Mouse (Mus musculus) embryonic stem cell, embryonic (primary cell): ENCODE data around the gene Rag1.

Source experiments
- CTCF ChIA-PET, 4 experiments: fragments of 300-600 bp in 2 of 4; fragments of 350-600 bp in 2 of 4; sonication (Branson Sonifier 250); formaldehyde crosslinking; loops; one replicate each; lab custom pipeline; 2022; ENCODE audit warnings: inconsistent platforms in 2 of 4; lab: Charles Lee
- POLR2A ChIA-PET, 4 experiments: fragments of 300-600 bp in 2 of 4; fragments of 350-600 bp in 2 of 4; sonication (Branson Sonifier 250); formaldehyde crosslinking; loops; one replicate each; lab custom pipeline; 2022; ENCODE audit warnings: antibody characterized with exemption in 4 of 4, inconsistent platforms in 1 of 4; lab: Charles Lee

Gene Rag1

GRCm38 (mm10) chr2:101652204-101652920 is 3.1 kb upstream of the Rag1 start:
- CTCF ChIA-PET: interaction anchor here (0.5 to 1.4 kb wide), 27 partner anchors 9 to 1229 kb away, joined by 3 to 23 read pairs (median 3); no protein-coding TSS in a partner anchor
- POLR2A ChIA-PET: interaction anchor here in 1 of 4 experiments (0.6 kb wide), 1 partner anchor 115 kb away, joined by 3 read pairs; no protein-coding TSS in a partner anchor

- CTCF ChIA-PET: no interaction called here
Observed at GRCm38 (mm10) chr2:101650446-101650845, 1.1 kb upstream of the Rag1 start.

GRCm38 (mm10) chr2:101648361-101648760 is 940 bp downstream of the Rag1 start:
- ChIA-PET CTCF (no interaction called here), POLR2A (interaction anchor here in 1 of 4 experiments (1.5 kb wide), 1 partner anchor 48 kb away, joined by 3 read pairs; no protein-coding TSS in a partner anchor)

More at GRCm38 (mm10) chr2:101650446-101650845, 1.1 kb upstream of the Rag1 start:
- POLR2A ChIA-PET: interaction anchor here in 1 of 4 experiments (0.7 kb wide), 1 partner anchor 424 kb away, joined by 3 read pairs; no protein-coding TSS in a partner anchor

GRCm38 (mm10) chr2:101645841-101646240 is 3.5 kb downstream of the Rag1 start:
- ChIA-PET POLR2A (interaction anchor here in 1 of 4 experiments (0.6 kb wide), 1 partner anchor 235 kb away, joined by 3 read pairs; no protein-coding TSS in a partner anchor), CTCF (interaction anchor here in 2 of 4 experiments (0.7 to 1.4 kb wide), 2 partner anchors 155 to 173 kb away, joined by 3 to 5 read pairs; no protein-coding TSS in a partner anchor)

- ChIA-PET CTCF (interaction anchor here in 1 of 4 experiments (1.0 kb wide), 1 partner anchor 13 kb away, joined by 3 read pairs; no protein-coding TSS in a partner anchor), POLR2A (no interaction called here)
Observed at GRCm38 (mm10) chr2:101639840-101640350, 9.4 kb downstream of the Rag1 start.

GRCm38 (mm10) chr2:101638979-101639839 is 10.1 kb downstream of the Rag1 start:
- ChIA-PET CTCF (no interaction called here), POLR2A (no interaction called here)

GRCm38 (mm10) chr2:101628297-101629236 is 20.7 kb downstream of the Rag1 start:
- POLR2A ChIA-PET: interaction anchor here in 3 of 4 experiments (0.6 to 1.4 kb wide), 5 partner anchors 10 to 1724 kb away, joined by 3 to 5 read pairs (median 3); partner anchors contain the start of genes Commd9 (in 1 of the 3) and Ldlrad3 (in 1 of the 3)
- CTCF ChIA-PET: interaction anchor here in 3 of 4 experiments (0.6 to 1.4 kb wide), 6 partner anchors 9 to 491 kb away, joined by 3 to 12 read pairs (median 4); partner anchors contain the start of gene Traf6 (in 1 of the 3)

- ChIA-PET POLR2A (no interaction called here), CTCF (no interaction called here)
Observed at GRCm38 (mm10) chr2:101627227-101627626, 22.1 kb downstream of the Rag1 start.

GRCm38 (mm10) chr2:101624526-101624925 is 24.8 kb downstream of the Rag1 start, which contains the start of gene Rag2:
Gene Rag2 (plus strand): TSS chr2:101624718.
- ChIA-PET POLR2A (interaction anchor here in 1 of 4 experiments (1.1 kb wide), 1 partner anchor 13 kb away, joined by 3 read pairs; no protein-coding TSS in a partner anchor), CTCF (no interaction called here)

- ChIA-PET CTCF (interaction anchor here in 1 of 4 experiments (1.0 kb wide), 1 partner anchor 29 kb away, joined by 3 read pairs; no protein-coding TSS in a partner anchor), POLR2A (interaction anchor here in 1 of 4 experiments (1.1 kb wide), 1 partner anchor 12 kb away, joined by 3 read pairs; no protein-coding TSS in a partner anchor)
Observed at GRCm38 (mm10) chr2:101624011-101624410, 25.3 kb downstream of the Rag1 start.

GRCm38 (mm10) chr2:101623042-101623441 is 26.3 kb downstream of the Rag1 start:
- POLR2A ChIA-PET: no interaction called here
- CTCF ChIA-PET: interaction anchor here in 1 of 4 experiments (0.6 kb wide), 1 partner anchor 11 kb away, joined by 3 read pairs; no protein-coding TSS in a partner anchor

- CTCF ChIA-PET: interaction anchor here in 1 of 4 experiments (0.6 kb wide), 1 partner anchor 575 kb away, joined by 4 read pairs; no protein-coding TSS in a partner anchor
- POLR2A ChIA-PET: no interaction called here
Observed at GRCm38 (mm10) chr2:101621611-101622010, 27.7 kb downstream of the Rag1 start.

- POLR2A ChIA-PET: no interaction called here
- CTCF ChIA-PET: no interaction called here
Observed at GRCm38 (mm10) chr2:101620899-101621298, 28.4 kb downstream of the Rag1 start.

GRCm38 (mm10) chr2:101618373-101618772 is 30.9 kb downstream of the Rag1 start:
- ChIA-PET POLR2A (no interaction called here), CTCF (no interaction called here)

- CTCF ChIA-PET: no interaction called here
- POLR2A ChIA-PET: interaction anchor here in 1 of 4 experiments (0.9 kb wide), 1 partner anchor 13 kb away, joined by 5 read pairs; no protein-coding TSS in a partner anchor
Observed at GRCm38 (mm10) chr2:101615464-101616305, 33.6 kb downstream of the Rag1 start.

GRCm38 (mm10) chr2:101610861-101611260 is 38.4 kb downstream of the Rag1 start:
- POLR2A ChIA-PET: no interaction called here

More at GRCm38 (mm10) chr2:101610861-101611260, 38.4 kb downstream of the Rag1 start:
- CTCF ChIA-PET: interaction anchor here in 1 of 4 experiments (0.7 kb wide), 1 partner anchor 146 kb away, joined by 3 read pairs; no protein-coding TSS in a partner anchor
